Mouse (Mus musculus): ENCODE measurements around the gene Dtwd1. TPM values are rescaled to one million over a fixed set of nuclear protein-coding genes. Genes with fewer than 3 reads are reported as not detected.

The Dtwd1 gene
- polyA plus RNA-seq, 1 experiment from 2014 or later: 28.3 TPM

Other genes starting within 250 kb of the Dtwd1 start
- gene Fgf7, start 117.5 kb upstream of the Dtwd1 start, polyA plus RNA-seq (2016; fragmentation: Nextera tagmentation; extraction: Ambion mirVana): 0.51 TPM in 1 of 2 replicates, not detected in the other
- gene Fam227b, start 137 bp upstream of the Dtwd1 start, polyA plus RNA-seq (2016; fragmentation: Nextera tagmentation; extraction: Ambion mirVana): not detected in 2 replicates
- gene Gm17555, start 63.0 kb downstream of the Dtwd1 start, polyA plus RNA-seq (2016; fragmentation: Nextera tagmentation; extraction: Ambion mirVana): not detected in 2 replicates